In genomic region chr4:59629076-59629874, GRCm38 (mm10) we compare ENCODE assay signal across 13 mouse cellular contexts. TPM values are rescaled to one million over a fixed set of nuclear protein-coding genes. Genes with fewer than 3 reads are reported as not detected.
DNase-seq lines count a peak whose midpoint lies in the region; ATAC-seq and TF ChIP-seq lines count a peak whose summit lies in the region.
"Had no signal": no experiment of that assay in that cellular context is flagged by ENCODE, and none has a peak within 500 bp of the region (broad histone marks: within the 10 kb centered on the region; RNA-seq: fewer than 3 reads in every experiment).

No protein-coding gene starts in this region.

- no peak overlapping the region for H3K9ac ChIP-seq in CH12.LX (ENCODE audit: insufficient read depth, low read depth)
- peak overlapping the region; percentile 42 for H3K9ac ChIP-seq in MEL (ENCODE audit: control insufficient read depth, low read depth, low read length, poor library complexity, severe bottlenecking)
- H3K9ac ChIP-seq in forebrain, embryonic 15.5 days (replicated peaks), result no peak overlapping the region
- no peak overlapping the region for H3K9ac ChIP-seq in midbrain, embryonic 11.5 days (ENCODE audit: low read length)
- H3K9ac ChIP-seq: limb, embryonic 13.5 days had no signal

- DNase-seq in CH12.LX (ENCODE audit: extremely low read depth), result no peak
- DNase-seq in MEL (ENCODE audit: low read depth, low spot score), result peak; percentile 33
- DNase-seq in midbrain, embryonic 11.5 days (ENCODE audit: low spot score, missing footprints), result no peak
- DNase-seq in gastrocnemius, adult 2 months, result no peak
- DNase-seq in spleen, postnatal 14 days (ENCODE audit: low spot score in 2 of 2), result no peak
- no peak for DNase-seq in cerebellum, adult 11-12 months
- DNase-seq: heart, adult 2 months; kidney, adult 11 months; thymus, postnatal 25 days had no signal

- 8% methylated on average over 7 of the region's 7 CpGs for WGBS in forebrain, embryonic 15.5 days
- 13% methylated on average over 7 of the region's 7 CpGs for WGBS in midbrain, embryonic 11.5 days

- TF ChIP-seq EP300 in CH12.LX (IDR thresholded peaks at IDR 0.05; ENCODE audit: low read length), result no peak
- TF ChIP-seq EP300 in MEL (IDR thresholded peaks at IDR 0.05; ENCODE audit: low read depth in 1 of 2, low read length in 2 of 2), result no peak

- no peak overlapping the region for H3K27ac ChIP-seq in CH12.LX (ENCODE audit: insufficient read depth, low read depth)
- peak overlapping the region; percentile 21; the same call in 1 of the 2 replicates for H3K27ac ChIP-seq in MEL (ENCODE audit: control insufficient read depth, low read depth, low read length)
- H3K27ac ChIP-seq in forebrain, embryonic 15.5 days (replicated peaks), result no peak overlapping the region
- H3K27ac ChIP-seq in midbrain, embryonic 11.5 days (ENCODE audit: low read depth, low read length), result no peak overlapping the region
- no peak overlapping the region for H3K27ac ChIP-seq in gastrocnemius, adult 2 months
- H3K27ac ChIP-seq: heart, adult 2 months; limb, embryonic 13.5 days; macrophage had no signal

- dilution Hi-C loops in CH12.LX (cut with MboI; ENCODE audit: extremely low pct_ligation_motif_present, extremely low pct_unique_long_range_greater_than_20kb, low sequenced_read_pairs), result no loop called here

- intact Hi-C loops in gastrocnemius, adult 2 months (cut with DNase I), result loop anchor here (5.0 kb wide), 3 partner anchors 38 to 153 kb away; no protein-coding TSS in a partner anchor

- peak overlapping the region; percentile 78 for H3K4me2 ChIP-seq in CH12.LX (ENCODE audit: insufficient read depth, low read depth, poor library complexity, severe bottlenecking)
- 0 out of 2 replicates have a peak overlapping the region, but pooled peaks have one; percentile 8 for H3K4me2 ChIP-seq in forebrain, embryonic 15.5 days (replicated peaks)
- H3K4me2 ChIP-seq in midbrain, embryonic 11.5 days, result peak overlapping the region; percentile 23; the same call in 1 of the 2 replicates
- H3K4me2 ChIP-seq: limb, embryonic 13.5 days had no signal

- no peaks in the 10 kb centered on the region for H3K27me3 ChIP-seq in CH12.LX (replicated peaks)
- no peaks in the 10 kb centered on the region for H3K27me3 ChIP-seq in MEL (ENCODE audit: control insufficient read depth in 1 of 2, insufficient read depth in 2 of 2, low read length in 2 of 2)
- no peaks in the 10 kb centered on the region for H3K27me3 ChIP-seq in forebrain, embryonic 15.5 days
- H3K27me3 ChIP-seq in midbrain, embryonic 11.5 days (ENCODE audit: control insufficient read depth, insufficient read depth, low read length), result no peaks in the 10 kb centered on the region
- H3K27me3 ChIP-seq: limb, embryonic 13.5 days had no signal

- TF ChIP-seq RAD21 in CH12.LX (IDR thresholded peaks at IDR 0.05; ENCODE audit: low read depth, low read length) (no peak), MEL (IDR thresholded peaks at IDR 0.05; ENCODE audit: low read depth, low read length) (no peak)

- H3K79me2 ChIP-seq in CH12.LX (replicated peaks; ENCODE audit: control insufficient read depth, extremely low read depth, insufficient read depth, poor library complexity, severe bottlenecking) (no peaks in the 10 kb centered on the region), MEL (ENCODE audit: control insufficient read depth, insufficient read depth, low read length, poor library complexity) (peaks cover 12% of the 10 kb centered on the region)

- no peaks in the 10 kb centered on the region for H3K36me3 ChIP-seq in CH12.LX (replicated peaks in 1 of 2; ENCODE audit: control insufficient read depth in 1 of 2, insufficient read depth in 1 of 2, low read length in 1 of 2)
- peaks cover 0 to 29% of the 10 kb centered on the region in 2 experiments; a peak in 2 of 4 replicates for H3K36me3 ChIP-seq in MEL (ENCODE audit: control insufficient read depth in 1 of 2, insufficient read depth in 2 of 2, low read length in 2 of 2)
- H3K36me3 ChIP-seq in forebrain, embryonic 15.5 days, result no peaks in the 10 kb centered on the region
- no peaks in the 10 kb centered on the region for H3K36me3 ChIP-seq in midbrain, embryonic 11.5 days (ENCODE audit: control insufficient read depth, insufficient read depth, low read length)
- H3K36me3 ChIP-seq: limb, embryonic 13.5 days had no signal

- H3K4me1 ChIP-seq in CH12.LX (ENCODE audit: control insufficient read depth in 1 of 2, insufficient read depth in 2 of 2), result peaks cover 4 to 23% of the 10 kb centered on the region in 2 experiments; a peak in 2 of 4 replicates
- peaks cover 10 to 17% of the 10 kb centered on the region in 2 experiments for H3K4me1 ChIP-seq in MEL (ENCODE audit: control insufficient read depth in 1 of 2, insufficient read depth in 2 of 2, low read length in 2 of 2)
- H3K4me1 ChIP-seq in forebrain, embryonic 15.5 days, result peaks cover 37% of the 10 kb centered on the region
- H3K4me1 ChIP-seq in midbrain, embryonic 11.5 days (ENCODE audit: control insufficient read depth, insufficient read depth, low read length), result peaks cover 30% of the 10 kb centered on the region

- H3K9me3 ChIP-seq in CH12.LX (replicated peaks; ENCODE audit: low read length) (no peaks in the 10 kb centered on the region), MEL (replicated peaks; ENCODE audit: insufficient read depth, low read length) (no peaks in the 10 kb centered on the region)
- no peaks in the 10 kb centered on the region for H3K9me3 ChIP-seq in forebrain, embryonic 15.5 days
- H3K9me3 ChIP-seq in midbrain, embryonic 11.5 days (ENCODE audit: control insufficient read depth, low read length), result no peaks in the 10 kb centered on the region
- H3K9me3 ChIP-seq: limb, embryonic 13.5 days had no signal

- ATAC-seq in forebrain, embryonic 15.5 days (replicated peaks), result no peak; the same call in 1 of the 2 replicates
- ATAC-seq in midbrain, embryonic 11.5 days (ENCODE audit: low FRiP score), result peak; percentile 43
- no peak for ATAC-seq in erythroblast, adult 5-6 weeks (replicated peaks; ENCODE audit: low FRiP score, poor library complexity, severe bottlenecking)

- TF ChIP-seq CTCF in CH12.LX (conservative IDR thresholded peaks at IDR 0.05 in 1 of 2, IDR thresholded peaks at IDR 0.05 in 1 of 2; ENCODE audit: low read depth in 2 of 2, low read length in 2 of 2), result no peak
- no peak for TF ChIP-seq CTCF in MEL (IDR thresholded peaks at IDR 0.05 in 2 of 3, conservative IDR thresholded peaks at IDR 0.05 in 1 of 3; ENCODE audit: control insufficient read depth in 1 of 3, insufficient read depth in 1 of 3, low read depth in 2 of 3, low read length in 3 of 3, poor library complexity in 1 of 3, severe bottlenecking in 1 of 3)
- TF ChIP-seq CTCF in gastrocnemius, adult 2 months (IDR thresholded peaks at IDR 0.05), result no peak

- in situ Hi-C loops in CH12.LX (cut with MboI; ENCODE audit: low pct_ligation_motif_present, low pct_unique_long_range_greater_than_20kb, low sequenced_read_pairs), result no loop called here

- H3K4me3 ChIP-seq in CH12.LX (replicated peaks in 1 of 3; ENCODE audit: low read depth in 2 of 3, low read length in 2 of 3, poor library complexity in 1 of 3), result no peak overlapping the region
- H3K4me3 ChIP-seq in MEL (ENCODE audit: control insufficient read depth in 1 of 2, insufficient read depth in 1 of 2, low read depth in 2 of 2, low read length in 2 of 2), result peak overlapping the region; percentile 8 to 36; a peak in 1 of 4 replicates
- no peak overlapping the region for H3K4me3 ChIP-seq in forebrain, embryonic 15.5 days
- no peak overlapping the region for H3K4me3 ChIP-seq in midbrain, embryonic 11.5 days (ENCODE audit: low read depth, low read length)
- no peak overlapping the region for H3K4me3 ChIP-seq in gastrocnemius, adult 2 months
- H3K4me3 ChIP-seq: heart, adult 2 months; limb, embryonic 13.5 days had no signal

- TF ChIP-seq POLR2A in CH12.LX (IDR thresholded peaks at IDR 0.05; ENCODE audit: low read depth, low read length) (no peak), MEL (IDR thresholded peaks at IDR 0.05; ENCODE audit: control insufficient read depth in 1 of 2, insufficient read depth in 1 of 2, low read depth in 1 of 2, low read length in 2 of 2, poor library complexity in 1 of 2) (no peak)

TF ChIP-seq in CH12.LX, 34 proteins besides CTCF, POLR2A, EP300 and RAD21 (continues in another document):
- no peak for TF ChIP-seq GABPA (IDR thresholded peaks at IDR 0.05; ENCODE audit: insufficient replicate concordance, low read depth, low read length)
- no peak for TF ChIP-seq ZKSCAN1 (IDR thresholded peaks at IDR 0.05; ENCODE audit: borderline replicate concordance, low read depth, low read length)
- TF ChIP-seq SIN3A (IDR thresholded peaks at IDR 0.05; ENCODE audit: low read length), result no peak

TF ChIP-seq in MEL, 35 proteins besides CTCF, POLR2A, EP300 and RAD21:
- TF ChIP-seq SIN3A (IDR thresholded peaks at IDR 0.05; ENCODE audit: low read length) (0 out of 2 replicates have a peak, but pooled peaks have one; percentile 12), TCF12 (IDR thresholded peaks at IDR 0.05; ENCODE audit: low read depth, low read length) (no peak), MXI1 (IDR thresholded peaks at IDR 0.05; ENCODE audit: low read depth, low read length) (0 out of 2 replicates have a peak, but pooled peaks have one; percentile 25)

RNA-seq across cellular contexts. Expression of gene E130308A19Rik, which starts 3.3 kb away (rescaled TPM):
- total RNA-seq in CH12.LX (2012; rRNA removed) (2.4 and 3.4 TPM in 2 replicates), CH12.LX (2014; rRNA removed) (2.3 and 2.4 TPM in 2 replicates), MEL (2012; rRNA removed) (4.0 and 5.6 TPM in 2 replicates)
- polyA plus RNA-seq in CH12.LX (2012; ENCODE audit: insufficient read length, low read depth) (2.3 and 3.1 TPM in 2 replicates), MEL (2012; ENCODE audit: insufficient read depth in 1 of 2, insufficient read length in 2 of 2, low read depth in 1 of 2, low replicate concordance in 2 of 2, missing spikeins in 1 of 2) (10 to 100 TPM in 1 of 2 experiments, not detected in 1; 12.5 TPM)
- 32.5 and 36.6 TPM in 2 replicates for polyA plus RNA-seq in forebrain, embryonic 15.5 days (2015; fragmentation: Nextera tagmentation; extraction: Ambion mirVana)
- polyA plus RNA-seq in midbrain, embryonic 11.5 days (2014; fragmentation: Nextera tagmentation; extraction: Ambion mirVana), result 43.2 and 49.0 TPM in 2 replicates
- total RNA-seq in gastrocnemius, adult 2 months (2021), result 1 to 10 TPM; 5.2 to 7.0 TPM
- 3.3 and 5.0 TPM in 2 replicates for total RNA-seq in erythroblast, adult 5-6 weeks (2015; ENCODE audit: low replicate concordance)
- total RNA-seq in erythroblast, adult 5-6 weeks (2017; ENCODE audit: low replicate concordance), result 4.2 and 7.4 TPM in 2 replicates

RNA-seq across cellular contexts. Expression of gene Hsdl2, which starts 47.9 kb away (rescaled TPM):
- total RNA-seq in CH12.LX (2012; rRNA removed), result 6.8 and 7.0 TPM in 2 replicates
- total RNA-seq in CH12.LX (2014; rRNA removed), result 9.7 and 11.1 TPM in 2 replicates
- 9.3 and 10.4 TPM in 2 replicates for polyA plus RNA-seq in CH12.LX (2012; ENCODE audit: insufficient read length, low read depth)
- 8.4 and 10.6 TPM in 2 replicates for total RNA-seq in MEL (2012; rRNA removed)
- 10 to 100 TPM in 1 of 2 experiments, not detected in 1; 15.0 TPM for polyA plus RNA-seq in MEL (2012; ENCODE audit: insufficient read depth in 1 of 2, insufficient read length in 2 of 2, low read depth in 1 of 2, low replicate concordance in 2 of 2, missing spikeins in 1 of 2)
- polyA plus RNA-seq in forebrain, embryonic 15.5 days (2015; fragmentation: Nextera tagmentation; extraction: Ambion mirVana), result 20.7 and 22.2 TPM in 2 replicates
- polyA plus RNA-seq in midbrain, embryonic 11.5 days (2014; fragmentation: Nextera tagmentation; extraction: Ambion mirVana), result 30.6 and 34.2 TPM in 2 replicates
- 10 to 100 TPM; 47.5 to 75.1 TPM for total RNA-seq in gastrocnemius, adult 2 months (2021)
- 14.6 and 15.7 TPM in 2 replicates for total RNA-seq in erythroblast, adult 5-6 weeks (2015; ENCODE audit: low replicate concordance)
- total RNA-seq in erythroblast, adult 5-6 weeks (2017; ENCODE audit: low replicate concordance), result 8.9 and 13.2 TPM in 2 replicates

Comparison
In these comparisons a context has a peak if more than half of its experiments do, and no peak if none do; other contexts are left out.
1. H3K4me2 ChIP-seq: peak in every context shown above with its lines; median percentile 78 in CH12.LX; 23 in midbrain, embryonic 11.5 days; 8 in forebrain, embryonic 15.5 days.
2. H3K4me3 ChIP-seq: peak in MEL (2 of 2); none in CH12.LX (0 of 3), forebrain, embryonic 15.5 days (single experiment), midbrain, embryonic 11.5 days (single experiment) and gastrocnemius, adult 2 months (single experiment).
3. Of the 35 proteins assayed by ChIP-seq in both MEL and CH12.LX: peak only in MEL: MXI1 and SIN3A; only in CH12.LX: none; in both: none; in neither: 33.